Mouse (Mus musculus): ENCODE measurements around the gene Nfe2l1.

- TF ChIP-seq EP300 (IDR thresholded peaks at IDR 0.05) (no peak), CTCF (IDR thresholded peaks at IDR 0.05) (no peak)
Measured at GRCm38 (mm10) chr11:96839877-96840276, 10.1 kb upstream of the Nfe2l1 start.
